Mouse (Mus musculus) G1E (cell line): ENCODE results near the gene Wfikkn1. TPM values are rescaled to one million over a fixed set of nuclear protein-coding genes. Genes with fewer than 3 reads are reported as not detected.
A peak's percentile ranks its signal among the peaks of the same experiment; 100 is the strongest.

Experiments
- ATAC-seq: 2 replicates; pipeline ENCODE4 v1.8.0; 2016; ENCODE audit warnings: mild to moderate bottlenecking; ENCODE audit not compliant: insufficient number of reproducible peaks, poor library complexity, low FRiP score, severe bottlenecking; ENCODE audit errors: extremely low read depth
- DNase-seq: peaks from one replicate; pipeline ENCODE4 v3.0.0; 2012; ENCODE audit warnings: low spot score
- H3K27me3 ChIP-seq: 2 replicates; pipeline ENCODE4 v1.6.1; 2012; ENCODE audit warnings: mild to moderate bottlenecking, low read length, inconsistent platforms; ENCODE audit not compliant: insufficient read depth
- H3K36me3 ChIP-seq: replicated peaks from 2 replicates; pipeline ENCODE3; 2012; ENCODE audit warnings: mild to moderate bottlenecking, inconsistent platforms
- H3K4me1 ChIP-seq: 2 replicates; pipeline ENCODE4 v1.6.1; 2012; ENCODE audit warnings: low read depth, low read length, inconsistent platforms, mixed read lengths; ENCODE audit not compliant: insufficient read depth
- H3K4me3 ChIP-seq: 2 replicates; pipeline ENCODE4 v1.5.1; 2012; ENCODE audit warnings: low read depth, mild to moderate bottlenecking, inconsistent platforms, low read length, moderate library complexity, mixed read lengths
- H3K9me3 ChIP-seq: replicated peaks from 2 replicates; pipeline ENCODE4 v1.6.1; 2012; ENCODE audit warnings: inconsistent platforms
- CTCF ChIP-seq: IDR thresholded peaks from 2 replicates; pipeline ENCODE4 v1.5.1; 2012; ENCODE audit warnings: low read depth, low read length, inconsistent platforms, mixed read lengths
- GATA1 ChIP-seq: IDR thresholded peaks from 2 replicates; pipeline ENCODE4 v1.6.1; 2012; ENCODE audit warnings: borderline replicate concordance, low read length, inconsistent platforms, mixed read lengths
- GATA2 ChIP-seq: IDR thresholded peaks from 2 replicates; pipeline ENCODE4 v1.6.1; 2012; ENCODE audit warnings: low read depth, low read length, inconsistent platforms, borderline replicate concordance
- POLR2AphosphoS5 ChIP-seq: IDR thresholded peaks from 2 replicates; pipeline ENCODE4 v1.6.1; 2012; ENCODE audit warnings: low read depth, low read length, inconsistent platforms; ENCODE audit not compliant: insufficient replicate concordance
- TAL1 ChIP-seq: conservative IDR thresholded peaks from 2 replicates; pipeline ENCODE4 v1.6.1; 2012; ENCODE audit warnings: low read depth, low read length, inconsistent platforms, mixed read lengths
- polyA plus RNA-seq: library from polyadenylated mRNA; stranded (reverse); fragments of >175 nt; gene quantifications from 2 replicates; pipeline ENCODE4 v1.2.3, GENCODE M21; 2012
- total RNA-seq, 2 experiments: library from RNA; stranded (forward) in 1 of 2; stranded (reverse) in 1 of 2; fragments of 200-1000 nt in 1 of 2; fragments of >200 nt in 1 of 2; fragmentation: Nextera tagmentation in 1 of 2; gene quantifications; 2 replicates each; pipeline ENCODE4 v1.2.3; 2014 to 2017

Gene Wfikkn1
- total and polyA plus RNA-seq, 3 experiments: 0.55 to 1.4 (median 0.57) TPM

DNA sequence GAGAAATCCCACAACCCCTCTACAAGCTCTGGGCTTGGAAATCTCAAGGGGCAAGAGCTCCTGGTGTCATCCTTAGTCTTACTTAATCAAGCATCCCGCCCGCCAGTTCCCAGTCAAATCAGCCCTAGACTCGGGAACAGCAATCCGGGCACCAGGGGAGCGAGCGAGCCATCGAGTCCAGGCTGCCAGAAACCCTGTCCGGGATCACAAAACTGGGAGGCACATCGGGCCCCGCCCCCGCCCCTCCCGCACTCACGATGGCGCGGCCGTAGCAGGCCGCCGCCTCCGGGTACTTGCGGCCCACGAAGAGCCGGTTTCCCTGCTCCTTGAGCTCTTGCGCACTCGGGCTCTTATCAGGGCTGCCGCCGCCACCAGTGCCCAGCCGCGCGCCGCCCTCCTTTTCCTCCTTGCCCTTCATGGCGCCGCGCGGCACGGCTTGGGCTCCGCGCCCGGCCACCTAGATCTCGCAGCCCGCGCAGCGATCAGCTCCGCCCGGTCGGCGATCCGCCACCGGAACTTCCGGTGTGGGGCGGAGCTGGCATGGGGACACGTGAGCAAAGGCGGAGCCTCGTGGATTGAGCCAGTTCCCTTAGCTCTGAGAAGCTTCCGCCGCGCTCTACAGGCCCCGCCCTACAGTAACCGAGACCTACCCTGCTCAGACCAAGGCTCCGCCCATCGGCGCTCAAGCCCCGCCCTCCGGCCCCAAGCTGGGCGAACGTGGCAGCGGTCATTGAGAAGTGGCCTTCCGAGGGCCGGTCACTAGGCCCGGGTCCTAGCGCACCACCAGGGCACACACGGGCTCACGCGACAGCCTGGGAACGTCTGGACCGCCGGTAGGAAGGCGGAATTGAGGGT, 48.0 kb downstream of the Wfikkn1 start:
- Histone ChIP-seq H3K27me3 (no peaks in the 10 kb centered on the region), H3K4me1 (peaks cover 83% of the 10 kb centered on the region), H3K36me3 (peaks cover 85% of the 10 kb centered on the region), H3K4me3 (peak overlapping the region; percentile 81), H3K9me3 (no peaks in the 10 kb centered on the region)
- peak; percentile 99 for DNase-seq
- TF ChIP-seq GATA1: no peak
- TF ChIP-seq POLR2AphosphoS5: no peak
- no peak for TF ChIP-seq TAL1
- TF ChIP-seq GATA2: no peak
- TF ChIP-seq CTCF: no peak
- ATAC-seq: peak; percentile 92

DNA sequence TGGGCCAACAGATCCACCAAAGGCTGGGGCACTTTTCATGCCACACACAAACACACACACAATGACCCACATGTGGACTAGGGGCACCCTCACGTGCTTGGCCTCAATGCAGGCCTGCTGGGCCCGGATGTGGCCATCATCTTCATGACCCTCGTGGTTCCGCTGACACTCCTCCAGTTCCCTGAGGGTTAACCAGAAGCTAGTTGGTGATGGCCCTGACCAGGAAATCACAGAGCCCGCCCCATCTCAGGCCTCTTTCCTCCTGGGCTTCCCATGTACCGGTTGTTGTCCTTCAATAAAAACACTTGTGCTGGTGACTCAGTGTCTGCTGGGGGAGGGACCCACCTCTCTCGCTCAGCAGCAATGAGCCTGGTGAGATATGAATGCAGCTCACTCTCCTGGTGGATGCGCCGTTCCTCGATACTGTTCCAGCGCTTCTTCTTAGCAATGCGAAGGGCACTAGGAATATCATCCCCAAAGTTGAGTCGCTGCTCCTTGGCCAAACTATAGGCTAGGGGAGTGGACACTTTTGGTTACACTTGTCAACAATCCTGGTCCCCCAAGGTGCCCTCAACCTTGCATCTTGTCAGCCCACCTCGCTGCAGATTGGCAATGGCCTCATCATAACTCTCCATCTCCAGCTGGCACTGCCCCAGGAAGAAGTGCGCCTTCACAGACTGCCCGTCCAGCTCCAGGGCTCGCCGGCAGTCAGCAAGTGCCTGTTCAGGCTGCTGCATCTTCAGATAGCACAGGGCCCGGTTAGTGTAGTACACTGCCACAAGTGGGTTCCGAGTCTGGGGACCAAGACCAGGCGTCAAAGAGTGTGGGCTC, 49.0 kb downstream of the Wfikkn1 start:
- Histone ChIP-seq H3K36me3 (peaks cover 85% of the 10 kb centered on the region), H3K4me3 (peak overlapping the region; percentile 81), H3K4me1 (peaks cover 84% of the 10 kb centered on the region), H3K9me3 (no peaks in the 10 kb centered on the region), H3K27me3 (no peaks in the 10 kb centered on the region)
- ATAC-seq (no peak), DNase-seq (no peak)
- no peak for TF ChIP-seq POLR2AphosphoS5
- no peak for TF ChIP-seq CTCF

DNA sequence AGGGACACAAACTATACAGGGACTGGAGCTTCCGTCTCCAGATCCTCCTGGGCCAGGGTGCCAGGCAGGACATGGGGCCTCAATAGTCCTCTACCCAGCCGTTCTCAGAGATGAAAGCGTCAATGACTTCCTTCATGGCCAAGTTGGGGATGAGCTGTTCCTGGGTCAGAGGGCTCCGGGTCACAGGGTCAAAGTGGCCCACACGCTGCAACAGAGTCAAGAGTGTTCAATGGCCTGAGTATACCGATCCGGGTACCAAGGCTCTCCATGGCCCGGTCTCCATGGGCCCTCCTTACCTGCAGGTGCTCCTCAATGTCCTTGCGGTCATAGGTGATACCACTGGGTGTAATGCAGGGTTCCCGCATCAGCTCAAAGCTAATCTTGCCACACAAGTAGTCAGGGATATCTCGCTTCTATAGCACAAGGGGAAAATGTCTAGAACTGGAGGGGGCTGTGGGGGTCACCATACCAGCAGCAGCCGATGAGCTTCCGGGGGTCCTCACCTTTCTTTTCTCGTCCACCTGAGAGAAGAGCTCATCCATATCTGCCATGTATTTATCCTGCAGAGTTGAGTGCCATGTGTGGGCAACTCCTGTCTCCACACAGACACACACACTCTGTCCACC, 49.7 kb downstream of the Wfikkn1 start:
- H3K36me3 ChIP-seq: peaks cover 85% of the 10 kb centered on the region
- H3K27me3 ChIP-seq: no peaks in the 10 kb centered on the region
- peaks cover 84% of the 10 kb centered on the region for H3K4me1 ChIP-seq
- no peak for TF ChIP-seq POLR2AphosphoS5
- no peak for TF ChIP-seq CTCF
- no peak for TF ChIP-seq GATA1
- no peak for TF ChIP-seq GATA2
- no peak for TF ChIP-seq TAL1
- no peak for DNase-seq
- peak overlapping the region; percentile 81; the same call in 1 of the 2 replicates for H3K4me3 ChIP-seq
- no peak for ATAC-seq
- H3K9me3 ChIP-seq: no peaks in the 10 kb centered on the region

DNA sequence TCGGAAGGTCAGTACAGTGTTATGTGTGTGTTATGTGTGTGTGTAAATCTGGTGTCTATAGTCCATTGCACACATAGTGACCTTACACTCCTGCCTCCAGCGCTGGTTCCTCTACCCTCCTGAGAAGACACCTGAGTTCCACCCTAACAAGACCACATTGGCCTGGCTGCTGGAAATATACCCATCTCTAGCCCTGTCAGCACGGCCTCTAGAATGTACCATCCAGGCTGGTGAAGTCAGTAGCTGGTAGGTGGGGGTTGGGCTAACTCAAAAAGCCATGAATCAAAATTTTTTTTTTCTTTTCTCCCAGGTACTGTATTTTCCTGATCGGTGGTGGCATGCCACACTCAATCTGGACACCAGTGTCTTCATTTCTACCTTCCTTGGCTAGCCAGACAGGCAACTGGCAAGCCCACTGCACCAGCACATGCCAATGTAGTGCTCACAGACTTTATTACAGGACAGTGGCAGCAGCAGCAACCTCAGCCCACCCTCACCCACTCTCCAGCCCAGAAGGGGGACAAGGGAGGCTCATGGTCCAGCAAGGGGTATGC, 50.4 kb downstream of the Wfikkn1 start:
- Histone ChIP-seq H3K9me3 (no peaks in the 10 kb centered on the region), H3K36me3 (peaks cover 85% of the 10 kb centered on the region), H3K4me1 (peaks cover 84% of the 10 kb centered on the region), H3K27me3 (no peaks in the 10 kb centered on the region), H3K4me3 (peak overlapping the region; percentile 21; the same call in 1 of the 2 replicates)
- TF ChIP-seq TAL1 (no peak), CTCF (no peak)
- DNase-seq (no peak), ATAC-seq (no peak)

DNA sequence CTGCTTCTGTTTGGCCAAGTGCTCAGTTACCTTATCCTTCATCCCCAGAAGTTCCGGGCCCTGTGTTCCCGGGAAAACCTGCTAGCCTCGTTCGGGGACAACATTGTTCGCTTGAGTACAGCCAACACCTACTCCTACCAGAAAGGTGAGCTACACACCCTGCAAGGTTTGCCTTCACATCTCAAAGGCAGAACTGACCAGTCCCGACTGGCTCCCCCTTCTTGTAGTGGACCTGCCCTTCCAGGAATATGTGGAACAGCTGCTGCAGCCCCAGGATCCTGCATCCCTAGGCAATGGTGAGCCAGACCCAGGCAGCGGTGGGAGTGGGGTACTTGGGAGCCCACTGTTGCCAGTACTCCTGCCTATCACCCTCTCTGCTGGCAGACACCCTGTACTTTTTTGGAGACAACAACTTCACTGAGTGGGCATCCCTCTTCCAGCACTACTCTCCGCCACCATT, 51.1 kb downstream of the Wfikkn1 start:
- H3K36me3 ChIP-seq: peaks cover 85% of the 10 kb centered on the region
- DNase-seq (no peak), ATAC-seq (no peak)
- H3K4me1 ChIP-seq: peaks cover 84% of the 10 kb centered on the region
- no peaks in the 10 kb centered on the region for H3K9me3 ChIP-seq
- TF ChIP-seq CTCF (no peak), POLR2AphosphoS5 (no peak), GATA1 (no peak)
- no peaks in the 10 kb centered on the region for H3K27me3 ChIP-seq
- H3K4me3 ChIP-seq: no peak overlapping the region
